Mouse (Mus musculus): Measurements from ENCODE around the gene Cpt1c. TPM values are rescaled to one million over a fixed set of nuclear protein-coding genes. Genes with fewer than 3 reads are reported as not detected.

Gene Cpt1c
- polyA plus RNA-seq, 1 experiment from 2014 or later: 52.2 TPM

- H3K36me3 ChIP-seq: peaks cover 48% of the 10 kb centered on the region
- peak overlapping the region; percentile 91 for H3K4me2 ChIP-seq
- H3K27me3 ChIP-seq: no peaks in the 10 kb centered on the region
- 21% methylated on average over 6 of the region's 6 CpGs for WGBS
- H3K9me3 ChIP-seq: no peaks in the 10 kb centered on the region
- H3K27ac ChIP-seq: peak overlapping the region; percentile 98
- peaks cover 46% of the 10 kb centered on the region for H3K4me1 ChIP-seq (replicated peaks)
- peak overlapping the region; percentile 49; the same call in 1 of the 2 replicates for H3K9ac ChIP-seq
- ATAC-seq (ENCODE audit: low FRiP score): no peak
- H3K4me3 ChIP-seq: peak overlapping the region; percentile 56
These were observed 417 bp upstream of the Cpt1c start for GRCm38 (mm10) chr7:44975117-44975419.

DNA sequence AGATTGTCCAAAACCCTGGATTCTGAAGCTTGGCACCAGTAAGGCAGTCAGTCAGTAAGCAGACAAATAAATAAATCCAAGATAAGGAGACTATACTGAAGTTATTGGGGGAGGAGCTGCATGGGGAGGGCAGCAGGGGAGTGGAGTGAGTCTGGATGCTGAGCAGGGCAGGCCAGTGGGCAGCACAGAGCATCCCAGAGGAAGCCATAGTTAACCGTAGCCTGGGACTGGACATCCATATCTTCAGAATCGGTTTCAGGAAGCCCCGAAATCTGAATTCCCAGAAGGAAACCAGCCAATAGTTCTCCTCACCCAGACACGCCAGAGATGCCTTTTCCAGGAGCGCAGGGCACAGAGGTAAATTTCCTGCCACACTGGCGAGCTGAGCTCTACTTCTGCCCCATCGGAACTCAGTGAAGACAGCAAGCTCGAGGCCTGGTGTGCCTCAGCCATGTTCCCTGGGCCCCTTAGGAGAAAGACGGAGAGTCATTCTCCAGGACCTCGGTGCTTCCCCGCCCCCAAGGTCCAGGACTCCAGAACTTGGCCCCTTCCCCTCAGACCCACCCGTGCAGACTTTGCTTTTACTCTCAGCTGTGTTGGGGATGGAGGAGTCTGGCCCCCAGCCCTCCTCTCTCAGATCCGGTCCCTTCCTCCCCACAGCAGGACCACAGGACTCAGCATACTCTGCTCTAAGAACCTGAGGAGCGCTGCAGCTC, 1.1 kb downstream of the Cpt1c start:
- 35% methylated on average over 14 of the region's 14 CpGs for WGBS
- no peaks in the 10 kb centered on the region for H3K9me3 ChIP-seq
- H3K27me3 ChIP-seq: no peaks in the 10 kb centered on the region
- ATAC-seq (ENCODE audit: low FRiP score): no peak
- H3K4me2 ChIP-seq: peak overlapping the region; percentile 91
- peak overlapping the region; percentile 82 for H3K9ac ChIP-seq
- peaks cover 50% of the 10 kb centered on the region for H3K4me1 ChIP-seq (replicated peaks)
- H3K27ac ChIP-seq: peak overlapping the region; percentile 98
- peaks cover 33% of the 10 kb centered on the region for H3K36me3 ChIP-seq
- peak overlapping the region; percentile 56 for H3K4me3 ChIP-seq

GRCm38 (mm10) chr7:44971142-44971541, 3.5 kb downstream of the Cpt1c start:
- 66% methylated on average over 7 of the region's 7 CpGs for WGBS
- Histone ChIP-seq H3K9ac (peak overlapping the region; percentile 70), H3K36me3 (peaks cover 24% of the 10 kb centered on the region), H3K4me3 (peak overlapping the region; percentile 50), H3K9me3 (no peaks in the 10 kb centered on the region), H3K4me1 (replicated peaks) (peaks cover 50% of the 10 kb centered on the region), H3K27ac (peak overlapping the region; percentile 89), H3K27me3 (no peaks in the 10 kb centered on the region), H3K4me2 (peak overlapping the region; percentile 76)
- no peak for ATAC-seq (ENCODE audit: low FRiP score)

DNA sequence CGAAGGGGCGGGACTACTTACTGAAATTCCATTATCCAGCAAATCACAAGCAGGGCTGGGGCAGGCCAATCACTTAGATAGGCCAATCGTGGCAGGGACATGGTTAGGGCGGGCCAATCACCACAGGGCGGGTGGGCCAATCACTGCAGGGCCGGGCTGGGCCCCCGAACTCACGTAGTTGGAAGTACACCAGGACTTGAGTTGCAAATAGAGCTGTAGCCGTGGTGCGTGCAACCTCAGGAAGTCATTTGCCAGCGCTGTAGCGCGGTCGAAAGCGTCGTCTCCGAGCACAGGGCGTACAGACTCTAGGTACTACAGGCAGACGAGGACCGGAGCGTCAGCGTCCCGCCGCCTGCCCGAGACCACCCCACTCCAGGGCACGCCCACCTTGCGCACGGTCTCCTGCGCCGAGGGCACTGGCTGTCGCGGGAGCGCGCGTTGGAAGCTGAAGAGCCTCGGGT, 4.4 kb downstream of the Cpt1c start:
- peak overlapping the region; percentile 50 for H3K4me3 ChIP-seq
- ATAC-seq (ENCODE audit: low FRiP score): peak; percentile 94
- H3K27me3 ChIP-seq: no peaks in the 10 kb centered on the region
- peaks cover 46% of the 10 kb centered on the region for H3K4me1 ChIP-seq (replicated peaks)
- under 1% methylated on average over 36 of the region's 36 CpGs for WGBS
- H3K9me3 ChIP-seq: no peaks in the 10 kb centered on the region
- peak overlapping the region; percentile 89 for H3K27ac ChIP-seq
- H3K4me2 ChIP-seq: peak overlapping the region; percentile 76
- peak overlapping the region; percentile 70 for H3K9ac ChIP-seq
- peaks cover 24% of the 10 kb centered on the region for H3K36me3 ChIP-seq

- no peak for ATAC-seq (ENCODE audit: low FRiP score)
- Histone ChIP-seq H3K27ac (no peak overlapping the region), H3K4me2 (no peak overlapping the region), H3K4me3 (no peak overlapping the region), H3K9ac (0 out of 2 replicates have a peak overlapping the region, but pooled peaks have one; percentile 5), H3K27me3 (no peaks in the 10 kb centered on the region), H3K36me3 (peaks cover 59% of the 10 kb centered on the region), H3K4me1 (replicated peaks) (peaks cover 18% of the 10 kb centered on the region), H3K9me3 (no peaks in the 10 kb centered on the region)
- 78% methylated on average over 15 of the region's 15 CpGs for WGBS
These were observed 8.0 kb downstream of the Cpt1c start for GRCm38 (mm10) chr7:44966638-44967037.

DNA sequence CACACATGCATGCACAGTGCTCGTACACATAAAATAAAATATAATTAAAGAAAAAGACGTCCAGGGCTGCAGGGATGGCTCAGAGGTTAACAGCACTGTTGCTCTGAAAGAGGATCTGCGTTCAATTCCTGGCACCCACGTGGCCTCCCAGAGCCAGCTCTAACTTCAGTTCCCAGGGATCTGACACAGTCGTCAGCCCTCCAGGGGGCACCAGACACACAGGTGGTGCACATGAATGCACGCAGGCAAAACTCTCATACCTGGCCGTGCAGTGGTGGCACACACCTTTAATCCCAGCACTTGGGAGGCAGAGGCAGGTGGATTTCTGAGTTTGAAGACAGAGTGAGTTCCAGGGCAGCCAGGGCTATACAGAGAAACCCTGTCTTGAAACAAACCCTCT, 8.7 kb downstream of the Cpt1c start:
- Histone ChIP-seq H3K9ac (no peak overlapping the region), H3K36me3 (peaks cover 66% of the 10 kb centered on the region)
- 84% methylated on average over 7 of the region's 7 CpGs for WGBS

GRCm38 (mm10) chr7:44964990-44965389, 9.7 kb downstream of the Cpt1c start:
- Histone ChIP-seq H3K4me2 (no peak overlapping the region), H3K9ac (no peak overlapping the region), H3K36me3 (peaks cover 75% of the 10 kb centered on the region), H3K9me3 (no peaks in the 10 kb centered on the region), H3K4me3 (no peak overlapping the region), H3K27me3 (no peaks in the 10 kb centered on the region), H3K27ac (no peak overlapping the region), H3K4me1 (replicated peaks) (peaks cover 4% of the 10 kb centered on the region)
- ATAC-seq (ENCODE audit: low FRiP score): no peak
- WGBS: 94% methylated on average over 13 of the region's 13 CpGs

More for the DNA sequence above, 8.7 kb downstream of the Cpt1c start:
- no peaks in the 10 kb centered on the region for H3K27me3 ChIP-seq
- H3K4me1 ChIP-seq (replicated peaks): peaks cover 11% of the 10 kb centered on the region
- no peak overlapping the region for H3K4me3 ChIP-seq
- H3K4me2 ChIP-seq: no peak overlapping the region
- no peak overlapping the region for H3K27ac ChIP-seq
- H3K9me3 ChIP-seq: no peaks in the 10 kb centered on the region
- no peak for ATAC-seq (ENCODE audit: low FRiP score)

DNA sequence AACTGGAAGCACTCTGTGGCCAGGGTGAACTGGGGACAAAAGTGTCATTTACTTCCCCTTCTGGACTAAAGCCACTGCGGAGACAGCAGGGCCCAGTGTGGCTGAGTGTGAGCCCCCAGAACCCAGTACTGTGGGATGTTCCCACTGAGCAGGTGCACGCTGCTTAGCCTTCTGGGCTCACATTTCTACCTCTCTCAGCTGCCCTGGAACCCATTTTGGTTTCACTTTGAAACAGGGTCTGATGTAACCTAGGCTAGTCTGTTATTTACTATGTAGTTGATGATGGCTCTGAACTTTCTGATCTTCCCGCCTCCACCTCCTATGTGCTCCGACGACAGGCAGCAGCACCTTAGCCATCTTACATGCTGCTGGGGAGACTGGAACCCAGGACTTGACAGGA, 11.8 kb downstream of the Cpt1c start:
- Histone ChIP-seq H3K27ac (no peak overlapping the region), H3K4me3 (no peak overlapping the region), H3K27me3 (no peaks in the 10 kb centered on the region), H3K9ac (no peak overlapping the region), H3K36me3 (peaks cover 85% of the 10 kb centered on the region), H3K4me2 (no peak overlapping the region), H3K4me1 (replicated peaks) (no peaks in the 10 kb centered on the region), H3K9me3 (no peaks in the 10 kb centered on the region)
- 92% methylated on average over 5 of the region's 5 CpGs for WGBS
- ATAC-seq (ENCODE audit: low FRiP score): no peak

DNA sequence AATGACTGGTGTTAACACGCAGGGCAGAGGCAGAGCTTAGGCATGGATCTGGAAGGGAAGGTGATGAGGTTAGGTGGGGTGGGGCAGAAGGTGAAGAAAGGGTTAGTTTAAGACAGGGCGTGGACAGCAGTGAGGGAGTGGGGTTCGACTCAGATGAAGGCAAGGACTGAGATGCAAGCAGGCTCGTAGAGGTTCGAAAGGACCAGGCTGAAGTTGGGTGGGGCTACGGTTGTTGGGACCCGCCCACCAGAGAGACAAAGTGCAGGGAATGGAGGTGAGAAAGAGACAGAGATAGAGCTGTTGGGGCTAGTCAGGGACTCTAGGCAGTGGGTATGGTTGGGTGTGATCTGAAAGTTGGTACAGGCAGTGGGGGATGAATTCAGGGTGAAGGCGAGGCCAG, 12.3 kb downstream of the Cpt1c start:
- Histone ChIP-seq H3K4me1 (replicated peaks) (peaks cover 3% of the 10 kb centered on the region), H3K27ac (no peak overlapping the region), H3K4me2 (no peak overlapping the region), H3K9ac (no peak overlapping the region), H3K27me3 (no peaks in the 10 kb centered on the region), H3K9me3 (no peaks in the 10 kb centered on the region), H3K36me3 (peaks cover 85% of the 10 kb centered on the region), H3K4me3 (no peak overlapping the region)
- no peak for ATAC-seq (ENCODE audit: low FRiP score)
- 85% methylated on average over 8 of the region's 8 CpGs for WGBS

DNA sequence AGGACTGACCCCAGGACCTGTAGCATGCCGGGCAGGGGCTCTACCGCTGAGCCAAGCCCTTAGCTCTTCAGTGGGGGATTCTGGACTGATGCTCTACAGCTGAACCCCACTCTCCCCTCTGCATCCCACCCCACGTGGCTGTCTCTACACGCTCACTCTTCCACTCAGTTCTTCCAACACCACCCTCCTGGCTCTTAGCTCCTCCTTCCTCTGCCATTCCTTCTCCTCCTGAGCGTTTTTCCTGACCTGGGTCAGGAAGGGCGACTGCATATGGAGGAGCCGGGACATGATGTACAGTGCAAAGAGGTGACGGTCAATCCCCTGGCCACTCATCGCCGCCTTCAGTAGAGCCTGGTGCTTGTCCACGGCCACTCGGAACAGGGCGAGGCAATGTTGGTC, 14.1 kb downstream of the Cpt1c start:
- no peak overlapping the region for H3K9ac ChIP-seq
- H3K36me3 ChIP-seq: peaks cover 69% of the 10 kb centered on the region
- 94% methylated on average over 13 of the region's 13 CpGs for WGBS
- no peak overlapping the region for H3K27ac ChIP-seq
- no peaks in the 10 kb centered on the region for H3K27me3 ChIP-seq
- no peaks in the 10 kb centered on the region for H3K9me3 ChIP-seq
- H3K4me2 ChIP-seq: no peak overlapping the region
- H3K4me3 ChIP-seq: no peak overlapping the region
- ATAC-seq (ENCODE audit: low FRiP score): no peak
- peaks cover 7% of the 10 kb centered on the region for H3K4me1 ChIP-seq (replicated peaks)

GRCm38 (mm10) chr7:44959874-44960511, 14.7 kb downstream of the Cpt1c start:
- Histone ChIP-seq H3K9me3 (no peaks in the 10 kb centered on the region), H3K27ac (no peak overlapping the region)
- WGBS: 90% methylated on average over 10 of the region's 10 CpGs

GRCm38 (mm10) chr7:44959281-44959680, 15.4 kb downstream of the Cpt1c start:
- no peak for ATAC-seq (ENCODE audit: low FRiP score)
- Histone ChIP-seq H3K4me2 (no peak overlapping the region), H3K27me3 (no peaks in the 10 kb centered on the region), H3K27ac (no peak overlapping the region), H3K36me3 (peaks cover 57% of the 10 kb centered on the region), H3K4me1 (replicated peaks) (peaks cover 7% of the 10 kb centered on the region), H3K9ac (no peak overlapping the region), H3K4me3 (no peak overlapping the region), H3K9me3 (no peaks in the 10 kb centered on the region)
- 92% methylated on average over 8 of the region's 8 CpGs for WGBS

More at GRCm38 (mm10) chr7:44959874-44960511, 14.7 kb downstream of the Cpt1c start:
- no peak overlapping the region for H3K4me3 ChIP-seq
- no peak overlapping the region for H3K9ac ChIP-seq
- peaks cover 64% of the 10 kb centered on the region for H3K36me3 ChIP-seq
- ATAC-seq (ENCODE audit: low FRiP score): no peak
- peaks cover 7% of the 10 kb centered on the region for H3K4me1 ChIP-seq (replicated peaks)
- no peaks in the 10 kb centered on the region for H3K27me3 ChIP-seq
- H3K4me2 ChIP-seq: no peak overlapping the region

- Histone ChIP-seq H3K36me3 (peaks cover 47% of the 10 kb centered on the region), H3K4me1 (replicated peaks) (peaks cover 7% of the 10 kb centered on the region), H3K9me3 (no peaks in the 10 kb centered on the region), H3K4me3 (no peak overlapping the region), H3K4me2 (no peak overlapping the region), H3K27ac (no peak overlapping the region), H3K9ac (no peak overlapping the region), H3K27me3 (0 out of 2 replicates have a peak, but pooled peaks cover 4% of the 10 kb centered on the region)
- WGBS: 65% methylated on average over 7 of the region's 7 CpGs
- ATAC-seq (ENCODE audit: low FRiP score): no peak
These were observed 16.4 kb downstream of the Cpt1c start for GRCm38 (mm10) chr7:44958208-44958607.

All from hindbrain, embryonic 13.5 days (tissue).